Mouse (Mus musculus) hindbrain, embryonic 14.5 days (tissue): ENCODE data around the gene Marf1. TPM values are rescaled to one million over a fixed set of nuclear protein-coding genes. Genes with fewer than 3 reads are reported as not detected.
"Not testable (repeated sequence)": the region's sequence is repeated elsewhere in the genome, so short reads cannot be mapped to it uniquely, and the experiment has no call there.

Experiments used
- ATAC-seq: fragments of 200-750 bp; cut with Nextera tagmentation; 2 replicates; pipeline ENCODE4 v1.8.0; 2017; ENCODE audit warnings: moderate number of reproducible peaks, mild to moderate bottlenecking, moderate TSS enrichment, moderate library complexity; ENCODE audit not compliant: low FRiP score
- DNase-seq: peaks from one replicate; pipeline ENCODE4 v3.0.0-alpha.2; 2015; ENCODE audit warnings: low spot score
- H3K27ac ChIP-seq: fragments of 300-500 bp; sonication (generic); 2 replicates; pipeline ENCODE4 v1.5.1; 2014; ENCODE audit warnings: mild to moderate bottlenecking, moderate library complexity
- H3K27me3 ChIP-seq: fragments of 300-500 bp; sonication (generic); 2 replicates; pipeline ENCODE4 v1.6.1; 2014; ENCODE audit warnings: mild to moderate bottlenecking, low read length, mixed read lengths; ENCODE audit not compliant: control insufficient read depth, insufficient read depth
- H3K36me3 ChIP-seq: fragments of 300-500 bp; sonication (generic); replicated peaks from 2 replicates; pipeline ENCODE4 v1.6.1; 2014; ENCODE audit not compliant: control insufficient read depth, insufficient read depth
- H3K4me1 ChIP-seq: fragments of 300-500 bp; sonication (generic); replicated peaks from 2 replicates; pipeline ENCODE4 v1.6.1; 2014; ENCODE audit warnings: antibody characterized with exemption, low read length, mixed read lengths; ENCODE audit not compliant: control insufficient read depth, insufficient read depth
- H3K4me2 ChIP-seq: fragments of 300-500 bp; sonication (generic); replicated peaks from 2 replicates; pipeline ENCODE4 v1.6.1; 2014; ENCODE audit warnings: mild to moderate bottlenecking, moderate library complexity
- H3K4me3 ChIP-seq: fragments of 300-500 bp; sonication (generic); replicated peaks from 2 replicates; pipeline ENCODE4 v1.5.1; 2014; ENCODE audit warnings: mild to moderate bottlenecking, low read length
- H3K9ac ChIP-seq: fragments of 300-500 bp; sonication (generic); 2 replicates; pipeline ENCODE4 v1.6.1; 2014
- H3K9me3 ChIP-seq: fragments of 300-500 bp; sonication (generic); 2 replicates; pipeline ENCODE4 v1.6.1; 2016; ENCODE audit warnings: low read length; ENCODE audit not compliant: control insufficient read depth
- WGBS: fragments of 180-500 bp; shearing (Covaris S2); extraction: QIAGEN DNeasy Blood & Tissue Kit; methylation state at CpG from one replicate; pipeline ENCODE4 v1.1.7; 2014; 5-methylcytosine and 5-hydroxymethylcytosine counted together
- polyA plus RNA-seq: library from polyadenylated mRNA; unstranded; fragments of >200 nt; fragmentation: Nextera tagmentation; extraction: Ambion mirVana; gene quantifications from 2 replicates; pipeline ENCODE4 v1.2.1, GENCODE M21; 2014

The Marf1 gene
- polyA plus RNA-seq, 1 experiment from 2014 or later: 15.0 TPM

GRCm38 (mm10) chr16:14109651-14110230, 53.4 kb downstream of the Marf1 start:
- no peak for ATAC-seq
- Histone ChIP-seq H3K27me3 (no peaks in the 10 kb centered on the region), H3K4me2 (no peak overlapping the region), H3K4me3 (no peak overlapping the region), H3K9me3 (no peaks in the 10 kb centered on the region), H3K9ac (no peak overlapping the region), H3K27ac (no peak overlapping the region), H3K36me3 (peaks cover 60% of the 10 kb centered on the region), H3K4me1 (no peaks in the 10 kb centered on the region)
- no peak for DNase-seq
- 91% methylated on average over 3 of the region's 3 CpGs for WGBS

GRCm38 (mm10) chr16:14105891-14106290, 57.3 kb downstream of the Marf1 start:
- no peaks in the 10 kb centered on the region for H3K27me3 ChIP-seq
- no peak overlapping the region for H3K4me3 ChIP-seq
- 89% methylated on average over 6 of the region's 6 CpGs for WGBS
- no peak overlapping the region for H3K9ac ChIP-seq
- peaks cover 41% of the 10 kb centered on the region for H3K36me3 ChIP-seq
- H3K4me1 ChIP-seq: no peaks in the 10 kb centered on the region
- no peak overlapping the region for H3K27ac ChIP-seq
- no peaks in the 10 kb centered on the region for H3K9me3 ChIP-seq
- H3K4me2 ChIP-seq: no peak overlapping the region
- ATAC-seq (no peak), DNase-seq (no peak)

- Histone ChIP-seq H3K4me2 (no peak overlapping the region), H3K27me3 (no peaks in the 10 kb centered on the region), H3K36me3 (peaks cover 46% of the 10 kb centered on the region), H3K9ac (no peak overlapping the region), H3K27ac (no peak overlapping the region), H3K4me1 (no peaks in the 10 kb centered on the region), H3K4me3 (no peak overlapping the region), H3K9me3 (no peaks in the 10 kb centered on the region)
- WGBS: 85% methylated on average over 2 of the region's 2 CpGs
- ATAC-seq (no peak), DNase-seq (no peak)
Observed at GRCm38 (mm10) chr16:14091771-14092170, 71.4 kb downstream of the Marf1 start.

GRCm38 (mm10) chr16:14089296-14089695, 73.9 kb downstream of the Marf1 start:
- WGBS: 86% methylated on average over 3 of the region's 3 CpGs
- DNase-seq (no peak), ATAC-seq (no peak)
- Histone ChIP-seq H3K27ac (no peak overlapping the region), H3K36me3 (peaks cover 32% of the 10 kb centered on the region), H3K4me2 (no peak overlapping the region), H3K27me3 (no peaks in the 10 kb centered on the region), H3K9me3 (no peaks in the 10 kb centered on the region), H3K9ac (no peak overlapping the region), H3K4me3 (no peak overlapping the region), H3K4me1 (no peaks in the 10 kb centered on the region)

- H3K4me3 ChIP-seq: no peak overlapping the region
- no peaks in the 10 kb centered on the region for H3K27me3 ChIP-seq
- no peak overlapping the region for H3K9ac ChIP-seq
- ATAC-seq (no peak), DNase-seq (no peak)
- H3K4me1 ChIP-seq: no peaks in the 10 kb centered on the region
- H3K9me3 ChIP-seq: no peaks in the 10 kb centered on the region
- WGBS: 84% methylated on average over 3 of the region's 3 CpGs
- peaks cover 25% of the 10 kb centered on the region for H3K36me3 ChIP-seq
- H3K27ac ChIP-seq: no peak overlapping the region
- no peak overlapping the region for H3K4me2 ChIP-seq
Observed at GRCm38 (mm10) chr16:14088249-14088648, 74.9 kb downstream of the Marf1 start.

GRCm38 (mm10) chr16:14082925-14083324, 80.2 kb downstream of the Marf1 start:
- H3K27me3 ChIP-seq: no peaks in the 10 kb centered on the region
- 87% methylated on average over 2 of the region's 2 CpGs for WGBS
- ATAC-seq: no peak

GRCm38 (mm10) chr16:14070471-14071169, 92.5 kb downstream of the Marf1 start:
- Histone ChIP-seq H3K4me2 (no peak overlapping the region), H3K9ac (no peak overlapping the region), H3K4me1 (no peaks in the 10 kb centered on the region), H3K27me3 (no peaks in the 10 kb centered on the region), H3K9me3 (no peaks in the 10 kb centered on the region), H3K36me3 (no peaks in the 10 kb centered on the region), H3K27ac (no peak overlapping the region), H3K4me3 (no peak overlapping the region)
- WGBS: 86% methylated on average over 5 of the region's 5 CpGs
- DNase-seq: no peak
- no peak for ATAC-seq

More at GRCm38 (mm10) chr16:14082925-14083324, 80.2 kb downstream of the Marf1 start:
- DNase-seq: no peak
- Histone ChIP-seq H3K4me1 (no peaks in the 10 kb centered on the region), H3K27ac (no peak overlapping the region), H3K36me3 (no peaks in the 10 kb centered on the region), H3K4me3 (no peak overlapping the region), H3K9ac (no peak overlapping the region), H3K9me3 (no peaks in the 10 kb centered on the region; the same call in 1 of the 2 replicates), H3K4me2 (no peak overlapping the region)

- not testable (repeated sequence) for ATAC-seq, H3K4me2 ChIP-seq, H3K27ac ChIP-seq, H3K9me3 ChIP-seq, H3K4me1 ChIP-seq, DNase-seq, H3K9ac ChIP-seq, H3K27me3 ChIP-seq, H3K4me3 ChIP-seq, H3K36me3 ChIP-seq
- WGBS: 94% methylated on average over 2 of the region's 2 CpGs
Observed at GRCm38 (mm10) chr16:14068701-14069100, 94.5 kb downstream of the Marf1 start.

GRCm38 (mm10) chr16:14066571-14066970, 96.6 kb downstream of the Marf1 start:
- H3K4me1 ChIP-seq, DNase-seq, H3K4me3 ChIP-seq, H3K9me3 ChIP-seq, H3K9ac ChIP-seq, H3K27ac ChIP-seq, ATAC-seq, H3K4me2 ChIP-seq, H3K27me3 ChIP-seq, H3K36me3 ChIP-seq: not testable (repeated sequence)
- 89% methylated on average over 4 of the region's 4 CpGs for WGBS
